Mouse (Mus musculus) neural tube, embryonic 10.5 days (tissue): ENCODE results near the gene Aldh3b1.

Experiments used
- DNase-seq: peaks from one replicate; pipeline ENCODE4 v3.0.0-alpha.2; 2017; ENCODE audit warnings: low spot score; ENCODE audit errors: extremely low spot score

Gene Aldh3b1

DNA sequence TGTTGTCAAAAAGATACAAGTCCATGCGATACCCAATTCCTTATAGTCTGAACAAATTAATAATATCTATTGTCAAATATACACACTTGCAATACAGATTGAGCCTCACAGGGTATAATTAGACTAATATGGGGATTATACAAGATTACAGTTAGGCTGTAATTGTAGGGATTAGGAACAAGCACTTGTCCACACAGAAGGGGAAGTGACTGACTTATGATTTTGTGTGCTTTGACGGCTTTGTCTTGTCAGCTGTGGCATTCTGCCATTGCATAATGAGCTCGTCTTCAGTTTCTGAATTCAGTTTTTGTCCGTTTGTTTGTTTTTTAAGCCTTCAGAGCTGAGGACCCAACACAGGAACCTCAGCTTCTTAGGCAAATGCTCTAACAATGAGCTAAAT, 47.4 kb downstream of the Aldh3b1 start:
- no peak for DNase-seq

- DNase-seq, result no peak
Observed at GRCm38 (mm10) chr19:3880054-3880848, 49.4 kb downstream of the Aldh3b1 start.

DNA sequence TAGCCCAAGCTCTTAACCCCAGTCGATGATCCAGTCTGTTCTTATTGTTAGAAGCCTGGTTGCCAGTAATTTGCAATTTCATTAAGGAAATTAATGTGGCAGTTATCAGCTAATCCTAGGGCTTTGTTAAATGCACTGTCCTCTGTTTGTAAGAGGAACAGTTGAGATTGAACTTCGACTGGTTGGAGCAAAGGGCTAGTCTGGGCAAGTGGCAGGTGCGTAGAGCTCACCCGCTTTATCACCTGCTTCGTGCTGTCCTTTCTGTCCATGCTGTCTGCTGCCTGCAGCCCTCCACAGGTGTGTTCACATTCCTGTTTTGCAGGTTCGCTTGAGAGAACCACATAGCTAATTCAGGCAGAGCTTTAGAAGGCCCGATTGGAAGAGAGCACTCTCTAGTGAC, 54.6 kb downstream of the Aldh3b1 start:
- DNase-seq, result no peak

DNA sequence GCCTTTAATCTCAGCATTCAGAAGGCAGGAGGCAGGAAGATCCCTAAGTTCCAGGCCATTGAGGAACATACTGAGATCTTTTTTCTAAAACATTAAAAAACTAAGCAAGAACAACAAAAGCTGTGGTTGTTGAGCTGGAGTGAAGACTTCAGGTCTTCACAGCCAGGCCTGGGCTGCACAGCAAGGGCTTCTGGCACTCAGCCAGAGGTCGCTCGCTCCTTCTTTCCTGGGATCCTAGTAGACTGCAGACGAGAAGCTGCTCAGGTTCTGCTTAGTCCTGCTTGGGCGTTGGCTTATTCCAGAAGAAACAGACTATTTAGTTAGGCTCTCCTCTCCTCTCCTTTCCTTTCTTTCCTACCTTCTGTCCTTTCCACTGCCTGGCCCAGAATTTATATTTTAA, 57.2 kb downstream of the Aldh3b1 start:
- no peak for DNase-seq

GRCm38 (mm10) chr19:3871468-3871867, 58.1 kb downstream of the Aldh3b1 start:
- no peak for DNase-seq

- DNase-seq, result no peak
Observed at GRCm38 (mm10) chr19:3868290-3868689, 61.3 kb downstream of the Aldh3b1 start.

- no peak for DNase-seq
Observed at GRCm38 (mm10) chr19:3864960-3865359, 64.6 kb downstream of the Aldh3b1 start.
